Mouse (Mus musculus) cerebellum, adult 9-11 months (tissue): Measurements from ENCODE around the gene Ddhd1.

Source experiments
- DNase-seq: peaks from one replicate; pipeline ENCODE4 v3.0.0; 2022

Gene Ddhd1

DNA sequence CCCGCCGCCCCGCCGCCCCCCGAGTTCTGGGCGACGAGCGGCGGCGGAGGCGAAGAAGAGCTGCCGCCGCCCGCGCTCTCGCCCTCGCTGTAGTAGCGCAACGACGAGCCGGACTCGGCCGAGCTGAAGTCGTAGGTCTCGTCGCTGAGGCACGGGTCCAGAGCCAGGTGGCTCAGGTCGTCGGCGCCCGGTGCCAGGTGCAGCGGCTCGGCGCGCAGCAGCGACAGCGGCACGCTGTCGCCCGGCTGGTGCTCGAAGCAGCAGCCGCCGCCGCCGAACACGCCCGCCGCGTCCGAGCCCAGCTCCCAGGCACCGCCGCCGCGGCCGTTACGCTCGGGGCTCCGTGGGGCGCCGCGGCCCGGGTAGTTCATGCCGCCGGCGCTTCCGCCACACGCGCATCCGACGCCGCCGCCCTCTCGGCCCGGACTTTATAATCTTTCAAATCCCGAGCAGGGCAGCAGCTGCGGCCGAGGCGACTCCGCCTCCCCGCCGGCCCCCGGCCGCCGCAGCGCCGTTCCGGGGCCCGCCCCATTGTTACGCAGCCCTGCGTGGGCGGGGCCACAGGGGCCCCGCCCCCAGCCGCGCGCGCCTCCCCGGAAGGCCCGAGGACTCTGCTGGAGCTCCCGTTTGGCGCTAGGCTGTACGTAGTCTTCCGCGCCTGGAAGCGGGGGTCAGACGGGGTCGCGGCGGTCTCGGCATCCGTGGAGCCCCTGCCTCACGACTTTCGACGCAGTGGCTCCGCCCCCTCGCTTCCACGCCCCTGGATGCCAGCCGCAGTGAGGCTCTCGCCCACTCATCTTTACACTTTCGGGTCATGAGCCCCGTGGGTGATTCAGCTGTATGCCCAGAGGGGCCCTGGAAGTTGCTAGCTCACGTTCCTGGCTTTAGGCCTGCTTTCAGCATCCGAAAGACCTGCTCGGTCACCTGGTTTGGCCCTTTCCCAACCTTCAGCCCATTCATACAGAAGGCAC, at the start of gene Ddhd1:
Gene Ddhd1, minus strand, starts transcription at position 503 of the 971 bp plus-strand sequence.
- DNase-seq = peak; percentile 90

DNA sequence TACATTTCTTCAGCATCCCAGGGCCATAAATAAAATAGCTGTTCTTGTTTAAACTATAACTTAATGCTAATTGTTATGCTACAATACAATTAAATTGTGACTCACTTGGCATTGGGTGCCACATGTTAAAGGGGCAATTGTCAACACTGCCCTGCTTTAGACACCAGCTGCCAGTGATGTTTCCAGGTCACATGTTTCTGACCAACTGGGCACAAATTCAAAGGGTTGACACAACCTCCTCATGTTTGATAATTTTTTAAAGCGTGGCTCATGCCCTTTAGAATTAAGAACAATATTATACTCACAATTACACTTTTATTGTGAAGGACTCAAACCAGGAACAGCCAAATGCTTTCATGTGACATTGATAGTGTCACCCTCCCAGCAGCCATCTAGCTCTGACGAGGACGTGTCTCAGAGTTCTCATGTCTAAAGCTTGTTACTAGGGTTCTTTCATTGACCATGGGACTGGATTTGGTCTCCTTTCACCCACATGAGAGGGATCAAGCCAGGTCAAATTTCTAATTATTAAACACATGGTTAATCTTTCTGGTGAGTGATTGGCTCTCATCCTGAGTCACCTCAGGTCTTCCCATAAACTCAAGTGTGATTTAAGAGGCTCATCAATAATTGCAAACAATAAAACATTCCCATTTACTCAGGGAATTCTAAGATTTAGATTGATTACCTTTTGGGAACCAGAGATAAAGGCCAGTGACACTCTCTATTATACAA, 49.4 kb upstream of the Ddhd1 start:
- DNase-seq = no peak

DNA sequence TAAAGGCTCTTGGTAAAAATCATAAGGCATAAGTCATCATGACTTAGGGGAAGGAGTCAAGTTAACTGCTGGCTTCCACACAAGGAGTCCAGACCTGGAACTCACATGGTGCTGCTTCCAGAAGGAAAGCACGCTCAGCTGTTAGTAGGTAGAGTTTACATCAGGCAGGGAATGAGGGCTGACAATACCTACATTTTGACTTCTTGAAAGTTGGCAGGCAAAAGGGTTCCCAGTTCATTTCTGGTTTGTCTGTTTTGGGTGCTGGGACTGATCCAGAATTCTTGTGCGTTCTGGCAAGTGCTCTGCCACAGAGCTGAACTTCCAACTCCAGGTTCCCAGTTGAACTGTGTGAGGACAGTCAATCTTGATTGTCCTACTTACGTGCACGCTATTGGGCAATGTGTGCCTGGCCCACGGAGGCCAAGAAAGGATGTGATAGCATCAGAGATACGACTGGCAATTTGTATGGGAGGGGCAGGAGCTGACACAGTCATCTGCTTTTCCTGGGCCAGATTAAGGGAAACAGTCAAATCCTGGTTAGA, 42.2 kb upstream of the Ddhd1 start:
- DNase-seq = no peak

DNA sequence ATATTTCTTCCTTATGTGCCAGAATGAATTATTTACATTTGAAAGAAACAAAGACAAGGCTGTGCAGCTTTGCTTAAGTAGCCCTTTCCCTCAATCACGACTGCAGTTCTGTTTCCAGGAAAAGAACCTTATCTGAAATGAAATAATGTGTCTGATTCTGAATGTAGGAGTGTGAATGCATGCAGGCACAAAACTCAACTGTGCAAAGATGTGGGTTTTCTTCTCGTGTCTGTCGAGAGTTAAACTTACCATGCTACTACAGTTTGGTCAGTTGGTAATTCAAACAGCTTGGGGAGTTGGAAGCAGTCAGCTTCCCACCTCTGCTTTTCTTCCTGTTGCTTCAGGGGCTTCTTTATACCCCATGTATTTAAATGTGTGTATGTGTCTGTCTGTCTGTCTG, 40.9 kb upstream of the Ddhd1 start:
- no peak for DNase-seq

DNA sequence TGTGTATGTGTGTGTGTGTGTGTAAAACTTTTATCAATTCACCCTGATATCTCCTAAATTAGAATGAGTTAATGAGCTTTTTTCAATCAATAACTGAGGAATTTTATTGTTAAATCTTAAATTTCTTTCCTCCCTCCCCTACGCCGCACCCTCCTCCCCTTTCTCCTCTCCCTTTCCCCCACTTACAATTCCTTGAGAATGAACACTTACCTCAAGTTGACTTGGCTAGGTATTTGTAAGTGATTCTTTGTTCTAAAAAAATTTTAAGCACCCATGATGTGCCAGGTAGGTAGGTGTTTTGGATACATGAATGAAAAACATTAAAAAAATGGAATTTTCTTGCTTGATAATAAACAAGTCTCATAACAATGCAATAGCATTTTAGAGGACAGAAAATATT, 38.2 kb upstream of the Ddhd1 start:
- DNase-seq = no peak

DNA sequence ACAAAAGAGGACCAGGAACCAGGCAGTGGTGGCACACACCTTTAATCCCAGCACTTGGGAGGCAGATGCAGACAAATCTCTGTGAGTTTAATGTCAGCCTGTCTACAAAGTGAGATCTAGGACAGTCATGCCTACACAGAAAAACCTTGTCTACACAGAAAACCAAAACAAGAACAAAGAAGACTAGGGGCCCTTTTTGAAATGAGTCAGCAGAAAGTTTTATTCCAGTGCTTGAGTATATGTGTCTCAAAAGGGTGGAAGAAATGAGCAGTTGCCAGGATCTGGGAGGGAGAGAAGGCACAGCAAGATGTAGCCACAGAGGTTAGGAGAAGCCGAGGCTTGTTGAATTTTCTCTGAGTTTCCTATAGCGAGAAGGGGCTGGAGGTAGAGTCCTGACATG, 35.9 kb upstream of the Ddhd1 start:
- DNase-seq = no peak

DNA sequence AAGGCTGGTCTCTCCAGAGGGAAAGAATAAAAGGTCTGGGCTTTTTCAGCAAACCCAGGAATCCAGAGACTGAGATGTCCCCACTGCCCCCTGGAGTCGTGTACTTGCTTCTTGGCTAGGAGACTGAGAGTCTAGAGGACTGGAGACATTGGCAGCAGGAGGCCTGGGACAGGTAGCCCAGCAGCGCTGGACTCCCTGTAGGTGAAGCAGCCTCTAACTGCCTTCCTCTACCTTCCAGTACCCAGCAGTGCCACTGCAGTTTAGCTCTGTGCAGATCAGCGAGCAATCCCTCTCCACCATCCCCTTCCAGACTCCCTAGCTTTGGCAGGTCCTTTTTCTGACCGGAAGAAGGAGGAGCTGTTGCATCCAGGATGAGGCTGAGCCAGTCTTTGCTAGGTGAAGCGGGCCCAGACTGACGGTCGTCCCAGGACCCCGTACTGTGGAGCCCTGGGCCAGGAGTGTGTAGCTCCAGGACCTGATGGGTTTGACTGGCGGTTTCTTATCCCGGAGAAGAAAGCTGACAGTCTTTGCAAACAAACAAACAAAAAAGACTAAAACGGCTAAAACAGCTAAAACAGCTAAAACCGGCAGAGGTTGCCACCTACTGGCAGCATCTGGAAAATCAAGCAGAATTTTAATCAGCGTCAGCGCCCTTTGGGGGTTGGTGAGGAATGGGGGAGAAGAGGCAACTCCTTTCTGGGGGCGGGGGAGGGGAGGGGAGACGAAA, 32.7 kb upstream of the Ddhd1 start:
- peak; percentile 51 for DNase-seq

DNA sequence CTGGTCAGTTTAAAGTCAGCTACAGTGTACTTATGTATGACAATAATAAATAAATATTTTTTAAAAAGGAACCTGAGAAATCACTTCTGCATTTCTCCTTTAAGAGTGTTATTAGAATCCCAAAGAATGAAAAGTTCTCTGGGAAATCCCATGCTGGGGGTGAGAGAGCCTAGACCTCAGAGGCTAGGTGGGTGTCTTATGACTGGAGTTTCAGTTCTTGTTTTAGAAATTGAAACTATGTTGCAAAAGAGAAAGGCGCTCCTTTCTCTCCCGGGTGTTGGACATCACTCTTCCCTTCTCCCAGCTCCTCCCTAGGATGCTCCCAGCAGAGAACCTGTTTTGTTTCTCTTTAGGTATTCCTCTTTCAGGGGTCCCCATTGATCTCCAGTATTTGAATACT, 27.4 kb upstream of the Ddhd1 start:
- no peak for DNase-seq

DNA sequence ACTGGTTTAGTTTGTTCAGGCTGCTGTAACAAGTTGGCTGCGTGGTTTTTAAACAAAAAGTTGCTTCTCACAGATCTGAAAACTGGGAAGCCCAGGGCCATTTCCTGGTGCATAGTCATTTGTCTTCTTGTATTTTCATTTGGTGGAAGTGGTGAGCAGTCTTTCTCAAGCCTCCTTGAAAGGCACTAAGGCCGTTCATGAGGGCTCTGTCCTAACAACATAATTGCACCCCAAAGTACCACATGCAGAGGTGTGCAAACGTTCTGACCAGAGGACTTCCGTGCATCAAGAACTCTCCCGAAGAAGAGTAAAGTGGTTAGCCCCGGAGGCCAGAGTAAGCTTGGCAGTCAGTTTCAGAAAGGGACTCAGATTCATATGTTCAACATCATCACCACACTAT, 18.8 kb upstream of the Ddhd1 start:
- no peak for DNase-seq

DNA sequence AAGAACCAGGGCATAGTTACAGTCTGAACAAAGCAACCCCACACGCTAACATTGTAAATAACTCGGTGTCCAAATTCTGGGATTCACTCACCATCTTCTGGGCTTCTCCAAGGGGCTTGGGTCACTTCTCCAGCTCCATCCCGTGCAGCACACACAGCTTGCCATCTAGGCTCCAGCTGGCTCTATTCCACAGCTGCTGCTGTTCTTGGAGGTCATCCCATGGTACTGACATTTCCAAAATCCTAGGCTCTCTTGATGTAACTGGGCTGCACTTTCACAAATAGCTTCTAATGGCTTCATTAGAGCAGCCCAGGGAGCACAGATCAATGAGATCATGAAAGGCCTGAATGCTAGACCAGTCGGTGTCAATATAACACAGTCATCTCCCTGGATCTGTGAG, 10.4 kb upstream of the Ddhd1 start:
- DNase-seq = no peak

DNA sequence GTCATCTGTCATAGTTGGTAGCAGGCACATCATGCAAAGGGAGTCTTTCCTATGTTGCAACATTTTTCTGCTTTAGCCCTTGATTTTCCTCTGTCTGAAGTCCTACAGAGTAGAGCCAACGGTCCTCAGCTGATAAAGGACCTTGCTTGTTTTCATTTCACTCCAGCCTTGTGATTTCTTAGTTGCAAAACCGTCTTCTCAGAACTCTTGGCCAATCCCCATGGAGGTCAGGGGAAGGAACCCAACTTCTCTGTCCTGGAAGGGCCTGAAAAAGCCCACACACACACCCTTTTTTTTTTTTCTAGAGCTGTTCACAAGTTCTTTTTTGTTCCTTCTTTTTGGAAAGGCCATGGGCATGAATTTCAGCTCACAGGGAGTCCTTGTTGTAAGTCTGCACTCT, 9.3 kb upstream of the Ddhd1 start:
- no peak for DNase-seq

DNA sequence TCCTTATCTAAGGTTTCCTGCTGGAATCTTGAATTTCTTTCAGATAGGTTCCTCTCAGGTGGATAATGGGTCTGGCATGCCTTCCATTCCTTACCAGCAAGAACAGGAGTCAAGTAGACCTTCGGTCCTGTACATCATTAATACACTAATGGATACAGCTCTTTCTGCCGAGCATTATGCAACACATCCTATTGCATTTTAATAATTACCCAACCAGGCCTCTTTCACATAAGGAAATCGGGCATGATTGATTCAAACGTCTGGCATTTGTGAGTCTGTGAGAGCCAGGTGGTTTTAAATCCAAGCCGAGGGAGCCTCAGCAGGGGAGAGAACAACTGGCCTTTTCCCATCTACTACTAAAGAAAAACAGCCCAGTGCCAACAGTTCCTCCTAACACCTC, 3.6 kb upstream of the Ddhd1 start:
- DNase-seq = no peak

DNA sequence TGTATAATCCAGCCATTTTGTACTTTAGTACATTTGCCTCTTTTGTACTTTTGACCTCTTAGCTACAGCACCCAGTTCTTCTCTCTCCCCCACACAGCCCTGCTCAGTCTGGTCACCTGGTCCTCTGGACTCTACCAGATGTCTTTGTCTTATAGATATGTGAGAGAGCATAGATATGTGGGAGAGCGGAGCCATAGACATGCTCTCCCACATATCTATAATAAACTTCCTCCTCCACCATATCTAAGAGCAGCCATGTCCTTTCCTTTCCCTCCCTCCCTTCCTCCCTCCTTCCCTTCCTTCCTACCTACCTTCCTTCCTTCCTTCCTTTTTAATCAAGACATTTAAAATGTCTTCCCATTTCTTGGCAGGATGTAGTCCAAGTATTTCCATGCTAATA, 2.4 kb upstream of the Ddhd1 start:
- no peak for DNase-seq

DNA sequence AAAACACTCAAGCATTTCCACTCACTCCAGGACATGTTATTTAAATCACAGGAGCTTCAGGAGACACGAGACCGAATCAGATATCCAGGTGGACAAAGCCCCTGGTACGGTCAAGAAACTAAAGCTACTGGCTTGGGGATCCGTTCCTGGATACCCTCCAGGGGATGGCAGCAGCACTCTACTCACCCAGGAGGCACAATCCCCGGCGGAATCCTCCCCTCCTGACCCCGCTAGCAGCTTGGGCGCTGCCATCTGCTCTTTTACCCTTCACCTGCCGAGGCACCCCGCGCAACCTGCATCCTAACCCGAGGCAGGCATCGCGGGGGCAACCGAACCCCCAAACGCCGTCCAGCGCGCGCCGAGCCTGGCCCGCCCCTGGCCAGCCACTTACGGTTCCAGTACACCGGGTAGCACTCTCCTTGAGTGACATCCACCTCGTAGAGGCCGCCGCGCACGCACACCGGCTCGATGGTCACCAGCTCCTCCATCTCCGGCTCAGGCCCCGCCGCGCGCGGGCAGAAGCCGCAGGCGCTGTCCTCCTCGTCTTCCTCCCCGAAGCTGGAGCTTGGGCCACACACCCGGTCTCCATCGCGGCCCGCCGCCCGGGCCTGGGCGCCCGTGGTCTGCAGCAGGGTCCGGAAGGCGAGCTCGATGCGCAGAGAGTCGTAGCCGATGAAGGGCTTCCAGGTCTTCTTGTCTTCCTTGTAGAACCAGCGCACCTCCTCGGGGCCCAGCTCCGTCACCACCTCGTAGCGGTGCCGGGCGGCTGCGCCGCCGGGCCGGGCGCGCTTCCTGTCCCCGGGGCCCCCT, 907 bp downstream of the Ddhd1 start:
- DNase-seq = peak; percentile 72

DNA sequence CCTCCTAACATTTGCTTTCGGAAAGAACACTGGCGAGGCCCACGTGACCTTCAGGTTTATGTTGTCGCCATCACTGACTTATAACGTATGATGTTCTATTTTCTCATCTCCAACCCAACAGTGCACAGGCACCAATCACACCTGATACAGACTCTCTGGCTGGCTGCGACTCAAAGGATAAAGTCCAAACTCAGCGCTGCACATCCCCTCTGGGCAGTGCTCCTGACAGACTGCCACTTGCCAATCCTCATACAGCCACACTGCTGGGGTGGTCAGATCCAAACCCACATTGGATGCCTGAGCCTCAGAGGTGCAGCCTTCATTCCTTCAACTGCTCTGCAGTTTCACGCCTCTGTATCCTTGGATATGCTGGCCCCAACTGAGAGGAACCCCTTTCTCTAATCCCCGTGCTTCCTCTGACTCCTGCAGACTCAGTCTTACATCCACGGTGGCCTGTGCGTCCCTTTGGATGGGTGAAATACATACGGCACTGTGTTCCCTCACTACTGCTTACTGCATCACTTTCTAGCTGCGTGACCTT, 3.0 kb downstream of the Ddhd1 start:
- no peak for DNase-seq

DNA sequence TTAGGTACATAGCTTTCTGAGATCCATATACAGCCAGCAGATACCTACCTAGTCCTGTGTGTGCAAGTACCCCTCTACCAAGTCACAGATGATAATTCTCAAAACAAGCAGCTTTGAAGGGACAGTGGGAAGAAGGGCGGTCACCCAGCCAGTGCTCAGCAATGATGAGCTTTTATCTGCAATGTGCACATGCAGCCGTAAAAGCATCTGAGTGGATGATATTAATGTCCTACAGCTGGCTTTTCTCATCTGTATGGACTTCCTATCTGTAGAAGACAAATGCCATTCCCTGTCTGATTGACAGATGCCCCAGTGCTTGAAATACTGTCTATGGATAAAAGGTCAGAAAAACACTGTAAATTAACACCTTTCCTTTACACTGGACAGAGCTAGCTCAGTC, 4.2 kb downstream of the Ddhd1 start:
- no peak for DNase-seq

DNA sequence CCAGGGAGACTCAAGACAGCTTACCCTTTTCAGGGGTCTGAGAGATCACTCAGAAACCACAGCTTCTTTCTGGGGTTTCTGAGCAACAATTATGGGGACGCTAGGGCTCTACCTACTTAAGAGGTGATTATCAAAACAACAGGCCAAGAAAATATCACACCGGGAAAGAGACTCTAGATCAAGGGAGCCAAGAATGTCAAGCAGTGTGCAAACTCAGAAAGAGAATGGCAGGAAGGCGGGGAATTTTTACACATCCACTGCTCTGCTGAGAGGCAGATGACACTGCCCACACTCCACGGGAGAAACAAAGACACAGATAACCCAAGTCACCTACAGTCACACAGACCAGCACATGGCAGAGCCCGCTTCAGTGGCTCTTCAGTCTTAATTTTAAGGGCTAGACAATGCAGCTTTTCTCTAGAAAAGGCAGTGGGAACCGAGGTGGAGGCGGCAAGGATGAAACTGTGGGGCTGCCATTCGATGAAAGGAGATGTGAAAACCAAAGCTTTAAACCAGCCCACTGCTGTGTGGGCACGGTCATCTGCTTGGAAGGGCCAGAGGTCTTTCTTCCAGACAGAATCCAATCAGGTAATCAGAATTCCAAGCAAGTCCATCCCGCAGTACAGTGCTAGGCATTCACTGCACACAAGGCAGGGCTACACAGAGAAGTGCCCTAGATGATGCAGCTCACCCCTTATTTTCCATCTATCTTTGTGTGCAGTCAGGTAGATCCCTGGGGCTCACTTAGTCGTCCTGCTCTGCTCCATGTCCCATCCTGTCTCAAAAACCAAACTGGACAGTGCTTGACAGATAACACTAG, 8.7 kb downstream of the Ddhd1 start:
- DNase-seq = no peak

DNA sequence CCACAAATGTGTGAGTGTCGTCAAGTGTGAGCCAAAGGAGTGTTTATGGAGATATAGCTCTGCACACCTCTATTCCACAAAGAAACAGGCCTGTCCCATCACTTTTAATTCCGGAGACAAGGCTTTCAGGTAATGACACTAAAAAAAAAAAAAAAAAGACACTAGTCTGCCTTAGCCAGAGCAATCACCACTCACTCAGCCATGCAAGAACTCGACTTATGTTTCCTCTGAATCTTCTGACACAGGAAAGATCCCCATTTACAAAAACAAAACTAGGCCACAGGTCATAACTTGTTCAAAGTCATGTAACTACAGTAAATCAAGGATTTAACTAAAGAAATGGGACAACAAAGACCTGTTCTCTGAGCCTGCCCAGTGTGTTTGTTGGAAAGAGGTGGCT, 9.8 kb downstream of the Ddhd1 start:
- no peak for DNase-seq

DNA sequence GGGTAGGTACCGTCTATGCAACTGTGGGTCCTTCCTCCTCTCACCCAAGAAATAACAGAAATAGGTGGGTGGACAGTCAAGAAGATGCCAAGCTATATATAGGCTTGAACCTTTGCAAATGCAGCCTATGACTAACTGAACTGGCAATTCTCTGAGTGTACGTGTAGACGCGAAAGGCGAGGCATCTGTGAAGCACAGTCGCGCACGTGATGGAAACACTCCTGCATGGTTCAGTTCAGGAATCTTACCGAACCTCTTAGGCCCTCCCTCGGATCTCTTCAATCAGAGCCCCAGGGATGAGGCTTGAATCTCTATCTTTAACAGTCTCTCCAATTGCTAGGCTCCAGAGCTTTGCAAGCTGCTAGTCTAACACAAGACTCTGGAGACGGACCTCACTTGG, 10.3 kb downstream of the Ddhd1 start:
- DNase-seq = no peak

DNA sequence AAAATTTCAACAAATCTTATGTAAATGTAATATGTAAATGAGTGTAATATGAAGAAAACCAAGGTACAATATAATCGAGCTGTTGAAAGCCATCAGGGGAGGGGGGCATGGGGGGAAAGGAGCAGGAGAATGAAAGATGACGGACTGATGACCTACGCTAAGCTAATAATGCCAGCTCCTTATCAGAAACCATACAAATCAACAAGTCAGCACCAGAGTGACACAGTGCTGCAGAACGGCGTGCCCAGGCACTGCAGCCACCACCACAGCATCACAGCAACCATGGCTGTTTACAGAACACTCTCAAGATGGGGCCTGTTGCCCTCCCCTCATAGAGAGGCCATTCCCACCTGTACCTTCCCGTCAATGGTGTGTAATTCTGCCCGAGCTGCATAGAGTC, 10.8 kb downstream of the Ddhd1 start:
- no peak for DNase-seq

DNA sequence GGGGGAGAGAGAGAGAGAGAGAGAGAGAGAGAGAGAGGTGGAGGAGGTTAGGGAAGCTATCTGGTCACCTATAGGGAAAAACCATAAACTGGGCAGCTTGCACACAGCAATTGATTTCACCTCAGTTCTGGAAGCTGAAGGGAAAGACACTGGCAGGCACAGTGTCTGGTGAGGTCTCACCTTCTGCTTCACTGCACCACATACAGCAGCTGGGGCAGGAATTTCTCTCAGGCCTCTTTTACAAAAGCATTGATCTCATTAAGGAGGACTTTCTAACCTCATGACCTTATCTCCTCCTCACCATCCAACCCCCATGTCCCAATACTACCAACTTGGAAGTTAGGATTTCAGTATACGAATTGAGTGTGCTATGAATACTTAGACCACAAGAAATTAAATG, 13.2 kb downstream of the Ddhd1 start:
- DNase-seq = no peak
